Mouse (Mus musculus) E14TG2a.4 (cell line): Measurements from ENCODE around the gene Plagl2.

ENCODE experiments used
- CTCF ChIP-seq: conservative IDR thresholded peaks from 2 replicates; pipeline ENCODE4 v1.5.1; 2014; ENCODE audit warnings: low read length
- POU5F1 ChIP-seq: IDR thresholded peaks from 2 replicates; pipeline ENCODE4 v1.6.1; 2014; ENCODE audit warnings: low read length, borderline replicate concordance

GRCm38 (mm10) chr2:153239021-153239859 is 2.0 kb downstream of the Plagl2 start:
- TF ChIP-seq CTCF, result no peak
- TF ChIP-seq POU5F1, result no peak
